ENCODE assay signal across 33 mouse cellular contexts in the genomic region with DNA sequence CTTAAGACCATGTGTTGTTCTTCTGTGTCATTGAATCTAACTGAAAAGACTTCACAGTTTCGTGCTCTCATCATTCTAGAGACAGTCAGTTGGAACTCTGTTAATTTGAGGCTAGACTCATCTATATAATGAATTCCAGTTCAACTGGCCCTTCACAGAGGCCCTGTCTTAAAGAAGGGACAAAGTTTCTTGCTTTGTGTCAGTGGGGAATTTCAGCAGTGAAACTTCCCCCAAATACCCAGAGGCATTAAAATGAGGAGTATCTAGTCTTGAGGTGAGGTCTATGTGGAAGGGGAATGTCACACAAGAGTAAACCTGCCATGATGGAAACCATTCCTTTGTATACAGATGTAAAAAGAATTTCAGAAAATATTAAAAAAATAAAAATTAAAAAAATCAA. TPM values are rescaled to one million over a fixed set of nuclear protein-coding genes. Genes with fewer than 3 reads are reported as not detected.
"Had no signal": no experiment of that assay in that cellular context is flagged by ENCODE, and none has a peak within 500 bp of the region (broad histone marks: within the 10 kb centered on the region; RNA-seq: fewer than 3 reads in every experiment).

No protein-coding gene starts in this region.

- H3K36me3 ChIP-seq: heart, embryonic 10.5 days; heart, embryonic 12.5 days; heart, embryonic 13.5 days; heart, embryonic 15.5 days; hindbrain, embryonic 10.5 days; hindbrain, embryonic 12.5 days; hindbrain, embryonic 13.5 days; hindbrain, embryonic 15.5 days; intestine, embryonic 15.5 days; kidney, embryonic 15.5 days had no signal

- H3K27ac ChIP-seq: heart, embryonic 10.5 days; heart, embryonic 13.5 days; heart, embryonic 15.5 days; hindbrain, embryonic 10.5 days; hindbrain, embryonic 12.5 days; hindbrain, embryonic 13.5 days; hindbrain, embryonic 14.5 days; hindbrain, embryonic 15.5 days; hindbrain, postnatal 0 days; intestine, embryonic 15.5 days; kidney, embryonic 15.5 days; kidney, postnatal 0 days; layer of hippocampus, adult 2 months; left cerebral cortex, adult 2 months had no signal

- H3K4me2 ChIP-seq: heart, embryonic 11.5 days; heart, embryonic 12.5 days; heart, embryonic 13.5 days; heart, embryonic 15.5 days; hindbrain, embryonic 12.5 days; hindbrain, embryonic 13.5 days; hindbrain, embryonic 14.5 days; hindbrain, embryonic 15.5 days; intestine, embryonic 15.5 days; kidney, embryonic 15.5 days had no signal

- H3K4me1 ChIP-seq: heart, embryonic 10.5 days; heart, embryonic 12.5 days; heart, embryonic 13.5 days; heart, embryonic 15.5 days; hindbrain, embryonic 10.5 days; hindbrain, embryonic 12.5 days; hindbrain, embryonic 13.5 days; hindbrain, embryonic 15.5 days; intestine, embryonic 15.5 days; kidney, embryonic 15.5 days had no signal

- H3K27me3 ChIP-seq: heart, embryonic 12.5 days; heart, embryonic 13.5 days; heart, embryonic 15.5 days; hindbrain, embryonic 12.5 days; hindbrain, embryonic 13.5 days; hindbrain, embryonic 15.5 days; intestine, embryonic 15.5 days; kidney, embryonic 15.5 days had no signal

- H3K9me3 ChIP-seq: heart, embryonic 10.5 days; heart, embryonic 15.5 days; hindbrain, embryonic 12.5 days; hindbrain, embryonic 13.5 days; hindbrain, embryonic 15.5 days; intestine, embryonic 15.5 days; kidney, embryonic 15.5 days had no signal

- H3K9ac ChIP-seq: heart, embryonic 12.5 days; heart, embryonic 13.5 days; heart, embryonic 15.5 days; hindbrain, embryonic 12.5 days; hindbrain, embryonic 13.5 days; hindbrain, embryonic 14.5 days; hindbrain, embryonic 15.5 days; intestine, embryonic 15.5 days; kidney, embryonic 15.5 days had no signal

- H3K4me3 ChIP-seq: heart, embryonic 10.5 days; heart, embryonic 12.5 days; heart, embryonic 13.5 days; heart, embryonic 15.5 days; hindbrain, embryonic 10.5 days; hindbrain, embryonic 12.5 days; hindbrain, embryonic 13.5 days; hindbrain, embryonic 15.5 days; intestine, embryonic 15.5 days; kidney, embryonic 15.5 days; layer of hippocampus, adult 2 months; left cerebral cortex, adult 2 months had no signal

- DNase-seq: heart, postnatal 10 days; heart, postnatal 14 days; heart, postnatal 36 days; heart, postnatal 4 days; kidney, adult 11 months; kidney, adult 18-20 months; kidney, adult 2 months; kidney, adult 8-10 months; kidney, adult 9 months; kidney, postnatal 10 days; kidney, postnatal 14 days; kidney, postnatal 25 days; kidney, postnatal 36 days; kidney, postnatal 4 days; layer of hippocampus, adult 9-11 months; layer of hippocampus, postnatal 36 days had no signal

RNA-seq across cellular contexts. Expression of gene Clec2d, which starts 21.9 kb away (rescaled TPM):
- polyA plus RNA-seq: heart, embryonic 10.5 days; heart, embryonic 11.5 days; hindbrain, embryonic 10.5 days; hindbrain, embryonic 11.5 days; hindbrain, embryonic 12.5 days; hindbrain, embryonic 13.5 days; hindbrain, postnatal 0 days had no signal
